ENCODE assay signal across 8 mouse cellular contexts in genomic region chr3:130708529-130708928, GRCm38 (mm10). TPM values are rescaled to one million over a fixed set of nuclear protein-coding genes. Genes with fewer than 3 reads are reported as not detected.
DNase-seq lines count a peak whose midpoint lies in the region; ATAC-seq and TF ChIP-seq lines count a peak whose summit lies in the region.

No protein-coding gene starts in this region.

- peak overlapping the region; percentile 85 for H3K27ac ChIP-seq in kidney, postnatal 0 days
- H3K27ac ChIP-seq in embryonic facial prominence, embryonic 11.5 days (replicated peaks; ENCODE audit: low read depth, low read length) = no peak overlapping the region
- H3K27ac ChIP-seq in intestine, embryonic 16.5 days (ENCODE audit: low read length) = peak overlapping the region; percentile 87

- peak overlapping the region; percentile 78 for H3K4me2 ChIP-seq in kidney, postnatal 0 days (ENCODE audit: low read length)
- peak overlapping the region; percentile 70 for H3K4me2 ChIP-seq in embryonic facial prominence, embryonic 11.5 days (ENCODE audit: low read depth, low read length)
- H3K4me2 ChIP-seq in intestine, embryonic 16.5 days (ENCODE audit: low read depth, low read length) = peak overlapping the region; percentile 56

- peak overlapping the region; percentile 79 for H3K9ac ChIP-seq in kidney, postnatal 0 days (ENCODE audit: low read depth, low read length)
- peak overlapping the region; percentile 74 for H3K9ac ChIP-seq in embryonic facial prominence, embryonic 11.5 days (replicated peaks; ENCODE audit: low read length)
- peak overlapping the region; percentile 92 for H3K9ac ChIP-seq in intestine, embryonic 16.5 days (ENCODE audit: low read depth, low read length)

- no peak for ATAC-seq in kidney, postnatal 0 days (replicated peaks; ENCODE audit: low FRiP score, low read depth)
- no peak for ATAC-seq in embryonic facial prominence, embryonic 11.5 days (replicated peaks; ENCODE audit: insufficient number of reproducible peaks, low FRiP score, low TSS enrichment, low read depth)
- ATAC-seq in intestine, embryonic 16.5 days = peak; percentile 37
- peak; percentile 66 for ATAC-seq in megakaryocyte-erythroid progenitor cell, adult 5-6 weeks (replicated peaks; ENCODE audit: low FRiP score, low TSS enrichment, poor library complexity, severe bottlenecking)

- no peaks in the 10 kb centered on the region for H3K27me3 ChIP-seq in kidney, postnatal 0 days (ENCODE audit: insufficient read depth, low read length)
- H3K27me3 ChIP-seq in embryonic facial prominence, embryonic 11.5 days (ENCODE audit: control insufficient read depth, insufficient read depth, low read length) = no peaks in the 10 kb centered on the region
- H3K27me3 ChIP-seq in intestine, embryonic 16.5 days (replicated peaks; ENCODE audit: control insufficient read depth, insufficient read depth, low read length) = no peaks in the 10 kb centered on the region

- WGBS in kidney, postnatal 0 days = under 1% methylated on average over 5 of the region's 5 CpGs
- WGBS in embryonic facial prominence, embryonic 11.5 days = 0% methylated on average over 5 of the region's 5 CpGs
- 0% methylated on average over 5 of the region's 5 CpGs for WGBS in intestine, embryonic 16.5 days

- H3K4me1 ChIP-seq in kidney, postnatal 0 days (replicated peaks; ENCODE audit: insufficient read depth, low read length) = peaks cover 9% of the 10 kb centered on the region
- no peaks in the 10 kb centered on the region for H3K4me1 ChIP-seq in embryonic facial prominence, embryonic 11.5 days (ENCODE audit: control insufficient read depth, insufficient read depth, low read length)
- H3K4me1 ChIP-seq in intestine, embryonic 16.5 days (ENCODE audit: control insufficient read depth, insufficient read depth, low read length) = peaks cover 8% of the 10 kb centered on the region

- DNase-seq in kidney, postnatal 0 days (ENCODE audit: low spot score) = peak; percentile 46
- DNase-seq in kidney, postnatal 10 days = no peak
- peak; percentile 27 for DNase-seq in embryonic facial prominence, embryonic 11.5 days (ENCODE audit: low spot score)
- DNase-seq in natural killer cell, adult 2 months (ENCODE audit: low spot score in 2 of 2) = no peak
- DNase-seq in layer of hippocampus, postnatal 10 days (ENCODE audit: low spot score in 2 of 2) = no peak
- no peak for DNase-seq in right cerebral cortex, adult 18-20 months

- no peak for TF ChIP-seq CTCF in kidney, postnatal 0 days (IDR thresholded peaks at IDR 0.05; ENCODE audit: low read depth)

- 0 out of 2 replicates have a peak, but pooled peaks cover 3% of the 10 kb centered on the region for H3K36me3 ChIP-seq in kidney, postnatal 0 days (ENCODE audit: insufficient read depth, low read length)
- H3K36me3 ChIP-seq in embryonic facial prominence, embryonic 11.5 days (replicated peaks; ENCODE audit: control insufficient read depth, insufficient read depth, low read depth, low read length) = no peaks in the 10 kb centered on the region
- peaks cover 3% of the 10 kb centered on the region; the same call in 1 of the 2 replicates for H3K36me3 ChIP-seq in intestine, embryonic 16.5 days (ENCODE audit: control insufficient read depth, insufficient read depth, low read length)

- H3K4me3 ChIP-seq in kidney, postnatal 0 days (replicated peaks; ENCODE audit: low read depth, low read length) = peak overlapping the region; percentile 87
- H3K4me3 ChIP-seq in embryonic facial prominence, embryonic 11.5 days (ENCODE audit: low read depth, low read length) = peak overlapping the region; percentile 76
- H3K4me3 ChIP-seq in intestine, embryonic 16.5 days (ENCODE audit: low read length) = peak overlapping the region; percentile 92

- no peaks in the 10 kb centered on the region for H3K9me3 ChIP-seq in kidney, postnatal 0 days (replicated peaks; ENCODE audit: low read length)
- H3K9me3 ChIP-seq in embryonic facial prominence, embryonic 11.5 days (replicated peaks; ENCODE audit: control insufficient read depth, low read length) = no peaks in the 10 kb centered on the region
- no peaks in the 10 kb centered on the region for H3K9me3 ChIP-seq in intestine, embryonic 16.5 days (ENCODE audit: control insufficient read depth, low read length)

RNA-seq across cellular contexts. Expression of gene Ostc, which starts 0.7 kb away (rescaled TPM):
- 359 and 361 TPM in 2 replicates for polyA plus RNA-seq in kidney, postnatal 0 days (2015; fragmentation: Nextera tagmentation; extraction: Ambion mirVana)
- 385 and 403 TPM in 2 replicates for polyA plus RNA-seq in embryonic facial prominence, embryonic 11.5 days (2014; fragmentation: Nextera tagmentation; extraction: Ambion mirVana)
- 390 and 398 TPM in 2 replicates for polyA plus RNA-seq in intestine, embryonic 16.5 days (2015; fragmentation: Nextera tagmentation; extraction: Ambion mirVana)
- 102 and 150 TPM in 2 replicates for total RNA-seq in megakaryocyte-erythroid progenitor cell, adult 5-6 weeks (2014; fragmentation: Nextera tagmentation)
- 117 and 156 TPM in 2 replicates for total RNA-seq in megakaryocyte-erythroid progenitor cell, adult 5-6 weeks (2017)
- 10 to 100 TPM; 81.0 to 87.1 TPM for total RNA-seq in layer of hippocampus, postnatal 10 days (2021)

RNA-seq across cellular contexts. Expression of gene Rpl34, which starts 21.7 kb away (rescaled TPM):
- polyA plus RNA-seq in kidney, postnatal 0 days (2015; fragmentation: Nextera tagmentation; extraction: Ambion mirVana) = 914 and 1,078 TPM in 2 replicates
- 760 and 837 TPM in 2 replicates for polyA plus RNA-seq in embryonic facial prominence, embryonic 11.5 days (2014; fragmentation: Nextera tagmentation; extraction: Ambion mirVana)
- polyA plus RNA-seq in intestine, embryonic 16.5 days (2015; fragmentation: Nextera tagmentation; extraction: Ambion mirVana) = 753 and 810 TPM in 2 replicates
- total RNA-seq in megakaryocyte-erythroid progenitor cell, adult 5-6 weeks (2014; fragmentation: Nextera tagmentation) = 2,689 and 3,227 TPM in 2 replicates
- total RNA-seq in megakaryocyte-erythroid progenitor cell, adult 5-6 weeks (2017) = 3,423 and 3,590 TPM in 2 replicates
- 100 to 1,000 TPM; 355 to 393 TPM for total RNA-seq in layer of hippocampus, postnatal 10 days (2021)

Comparison
In these comparisons a context has a peak if more than half of its experiments do, and no peak if none do; other contexts are left out.
1. DNase-seq: peak in kidney, postnatal 0 days (single experiment) and embryonic facial prominence, embryonic 11.5 days (single experiment); none in kidney, postnatal 10 days (single experiment), natural killer cell, adult 2 months (0 of 2), layer of hippocampus, postnatal 10 days (0 of 2) and right cerebral cortex, adult 18-20 months (single experiment).
2. ATAC-seq: peak in intestine, embryonic 16.5 days (single experiment) and megakaryocyte-erythroid progenitor cell, adult 5-6 weeks (single experiment); none in kidney, postnatal 0 days (single experiment) and embryonic facial prominence, embryonic 11.5 days (single experiment).
3. Peak in every context shown above with its lines, with median percentiles within 50 percentile points of each other: H3K4me2 ChIP-seq, H3K4me3 ChIP-seq and H3K9ac ChIP-seq.